Mouse (Mus musculus) intestine, embryonic 15.5 days (tissue): ENCODE results near the gene Ing2. TPM values are rescaled to one million over a fixed set of nuclear protein-coding genes. Genes with fewer than 3 reads are reported as not detected.

Source experiments
- ATAC-seq: fragments of 200-750 bp; cut with Nextera tagmentation; 2 replicates; pipeline ENCODE4 v1.8.0; 2017; ENCODE audit warnings: moderate TSS enrichment, moderate library complexity
- H3K27ac ChIP-seq: fragments of 300-500 bp; sonication (generic); 2 replicates; pipeline ENCODE4 v1.5.1; 2015; ENCODE audit warnings: mild to moderate bottlenecking, inconsistent platforms
- H3K27me3 ChIP-seq: fragments of 300-500 bp; sonication (generic); replicated peaks from 2 replicates; pipeline ENCODE4 v1.6.1; 2015; ENCODE audit warnings: inconsistent platforms
- H3K36me3 ChIP-seq: fragments of 300-500 bp; sonication (generic); 2 replicates; pipeline ENCODE4 v1.6.1; 2015; ENCODE audit warnings: inconsistent platforms
- H3K4me1 ChIP-seq: fragments of 300-500 bp; sonication (generic); replicated peaks from 2 replicates; pipeline ENCODE4 v1.6.1; 2015; ENCODE audit warnings: inconsistent platforms
- H3K4me2 ChIP-seq: fragments of 300-500 bp; sonication (generic); replicated peaks from 2 replicates; pipeline ENCODE4 v1.6.1; 2015; ENCODE audit warnings: mild to moderate bottlenecking, inconsistent platforms
- H3K4me3 ChIP-seq: fragments of 300-500 bp; sonication (generic); replicated peaks from 2 replicates; pipeline ENCODE4 v1.5.1; 2015; ENCODE audit warnings: inconsistent platforms
- H3K9ac ChIP-seq: fragments of 300-500 bp; sonication (generic); 2 replicates; pipeline ENCODE4 v1.6.1; 2015; ENCODE audit warnings: inconsistent platforms
- H3K9me3 ChIP-seq: fragments of 300-500 bp; sonication (generic); 2 replicates; pipeline ENCODE4 v1.6.1; 2016; ENCODE audit warnings: inconsistent platforms
- WGBS: fragments of 180-500 bp; shearing (Covaris S2); methylation state at CpG from one replicate; pipeline ENCODE4 v1.1.7; 2015; 5-methylcytosine and 5-hydroxymethylcytosine counted together
- polyA plus RNA-seq: library from polyadenylated mRNA; unstranded; fragments of >200 nt; fragmentation: Nextera tagmentation; extraction: Ambion mirVana; gene quantifications from 2 replicates; pipeline ENCODE4 v1.2.1, GENCODE M21; 2015

The Ing2 gene
- polyA plus RNA-seq: 12.1 and 15.8 TPM in 2 replicates

GRCm38 (mm10) chr8:47674777-47675710 is at the start of gene Ing2:
Ing2 (minus strand) TSS chr8:47675556.
- ATAC-seq: peak; percentile 94
- Histone ChIP-seq H3K4me2 (peak within 1 kb of the TSS; percentile 78), H3K4me1 (peaks cover 2% of the 10 kb centered on the region; the same call in 1 of the 2 replicates), H3K4me3 (peak within 1 kb of the TSS; percentile 71), H3K9ac (peak within 1 kb of the TSS; percentile 94), H3K27ac (peak within 1 kb of the TSS; percentile 99), H3K9me3 (no peaks in the 10 kb centered on the region), H3K27me3 (no peaks in the 10 kb centered on the region), H3K36me3 (no peaks in the 10 kb centered on the region)
- 0% methylated on average over 92 of the region's 106 CpGs for WGBS

GRCm38 (mm10) chr8:47721609-47722008 is 46.3 kb upstream of the Ing2 start:
- no peak overlapping the region for H3K4me2 ChIP-seq
- no peak for ATAC-seq
- H3K9ac ChIP-seq: no peak overlapping the region
- WGBS: 47% methylated on average over 4 of the region's 4 CpGs
- H3K9me3 ChIP-seq: no peaks in the 10 kb centered on the region
- no peaks in the 10 kb centered on the region for H3K27me3 ChIP-seq
- H3K36me3 ChIP-seq: no peaks in the 10 kb centered on the region
- H3K4me3 ChIP-seq: no peak overlapping the region
- no peak overlapping the region for H3K27ac ChIP-seq
- no peaks in the 10 kb centered on the region for H3K4me1 ChIP-seq

DNA sequence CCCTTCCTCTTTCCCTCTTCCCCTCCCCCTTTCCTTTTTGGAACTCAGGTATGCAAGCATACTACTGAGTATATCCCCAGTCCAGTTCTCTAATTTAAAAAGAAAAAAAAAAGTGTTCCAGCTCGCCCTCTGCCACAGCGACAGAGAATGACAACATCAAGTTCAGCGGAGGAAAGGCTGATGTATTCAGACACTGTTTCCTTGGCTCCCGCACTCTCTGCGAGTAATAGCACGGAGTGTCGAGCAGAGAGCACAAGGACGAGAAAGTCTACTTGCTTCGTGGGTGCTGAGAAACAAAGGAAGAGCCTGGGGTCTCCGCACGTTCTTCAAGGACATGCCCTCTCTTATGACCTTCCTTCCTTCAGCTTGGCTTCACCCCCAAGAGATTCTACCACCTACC is 43.3 kb upstream of the Ing2 start:
- ATAC-seq: no peak
- Histone ChIP-seq H3K27ac (no peak overlapping the region), H3K4me3 (no peak overlapping the region), H3K9me3 (no peaks in the 10 kb centered on the region), H3K4me2 (no peak overlapping the region), H3K36me3 (no peaks in the 10 kb centered on the region), H3K9ac (no peak overlapping the region), H3K4me1 (no peaks in the 10 kb centered on the region; the same call in 1 of the 2 replicates), H3K27me3 (no peaks in the 10 kb centered on the region)
- WGBS: 25% methylated on average over 11 of the region's 11 CpGs

DNA sequence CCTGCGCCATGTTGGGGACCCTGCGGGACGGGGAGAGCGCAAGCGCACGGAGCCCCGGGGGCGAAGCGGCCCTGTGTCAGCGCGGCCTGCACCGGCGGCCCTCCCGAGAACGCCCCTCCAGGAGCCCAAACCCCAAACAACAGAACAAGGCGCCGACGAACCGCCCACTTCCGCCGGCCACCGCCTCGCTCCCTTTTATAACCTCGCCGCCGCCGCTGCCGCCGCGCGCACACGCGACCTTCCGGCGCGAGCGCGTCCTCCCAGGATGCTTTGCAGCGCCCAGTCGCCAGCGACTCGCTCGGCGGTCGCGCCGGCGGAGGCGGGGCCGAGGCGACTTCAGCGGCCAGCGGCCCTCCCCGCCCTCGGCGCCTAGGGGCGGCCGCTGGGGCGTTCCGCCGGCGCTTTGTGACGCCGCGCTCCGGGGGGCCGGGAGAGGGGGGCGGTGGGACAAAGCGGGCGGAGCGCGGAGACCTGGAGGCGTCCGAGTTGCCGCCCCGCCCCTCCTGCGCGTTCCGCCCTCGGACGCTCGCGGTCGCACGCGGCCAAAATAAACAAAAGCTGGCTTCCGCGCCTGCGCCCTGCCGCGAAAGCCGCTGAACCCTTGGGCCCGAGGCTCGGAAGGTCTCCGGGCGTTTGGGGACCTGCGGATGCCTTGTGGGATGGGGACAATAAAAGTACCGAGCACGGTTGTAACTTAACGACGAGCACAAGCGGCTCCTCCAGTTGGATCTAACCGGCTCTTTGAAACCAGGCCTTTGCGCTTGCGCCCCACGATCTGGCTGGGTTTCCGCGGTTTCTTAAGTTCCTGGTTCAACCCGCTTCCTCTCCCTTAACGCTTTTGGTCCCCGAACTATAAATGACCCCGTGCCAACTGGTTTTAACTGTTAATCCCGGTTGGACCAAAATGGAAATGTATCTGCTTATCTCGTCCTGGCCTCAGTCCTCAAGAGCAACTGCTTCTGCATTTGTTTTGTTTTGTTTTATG is 38.7 kb upstream of the Ing2 start, which contains the start of gene Cdkn2aip:
Cdkn2aip (minus strand) TSS at position 172 of the 985 bp plus-strand sequence.
- under 1% methylated on average over 106 of the region's 114 CpGs for WGBS
- Histone ChIP-seq H3K36me3 (peaks cover 7% of the 10 kb centered on the region; the same call in 1 of the 2 replicates), H3K27me3 (no peaks in the 10 kb centered on the region), H3K4me3 (peak within 1 kb of the TSS; percentile 95), H3K4me1 (no peaks in the 10 kb centered on the region; the same call in 1 of the 2 replicates), H3K4me2 (peak within 1 kb of the TSS; percentile 74), H3K27ac (peak within 1 kb of the TSS; percentile 95), H3K9ac (peak within 1 kb of the TSS; percentile 88), H3K9me3 (no peaks in the 10 kb centered on the region)
- ATAC-seq: peak; percentile 97

GRCm38 (mm10) chr8:47713171-47713663 is 37.9 kb upstream of the Ing2 start:
- Histone ChIP-seq H3K4me1 (no peaks in the 10 kb centered on the region; the same call in 1 of the 2 replicates), H3K9me3 (no peaks in the 10 kb centered on the region), H3K27me3 (no peaks in the 10 kb centered on the region), H3K36me3 (peaks cover 7% of the 10 kb centered on the region; the same call in 1 of the 2 replicates), H3K27ac (peak overlapping the region; percentile 95), H3K4me3 (peak overlapping the region; percentile 95), H3K9ac (peak overlapping the region; percentile 88), H3K4me2 (peak overlapping the region; percentile 74)
- ATAC-seq: peak; percentile 50
- under 1% methylated on average over 44 of the region's 44 CpGs for WGBS

- H3K9ac ChIP-seq: no peak overlapping the region
- no peak overlapping the region for H3K4me2 ChIP-seq
- H3K27me3 ChIP-seq: no peaks in the 10 kb centered on the region
- H3K4me3 ChIP-seq: no peak overlapping the region
- 0 out of 2 replicates have a peak, but pooled peaks cover 7% of the 10 kb centered on the region for H3K4me1 ChIP-seq
- WGBS: 73% methylated on average over 5 of the region's 5 CpGs
- no peaks in the 10 kb centered on the region for H3K9me3 ChIP-seq
- peaks cover 10% of the 10 kb centered on the region; the same call in 1 of the 2 replicates for H3K36me3 ChIP-seq
- 0 out of 2 replicates have a peak overlapping the region, but pooled peaks have one; percentile 27 for H3K27ac ChIP-seq
- ATAC-seq: peak; percentile 66
Measured at GRCm38 (mm10) chr8:47708106-47708505, 32.8 kb upstream of the Ing2 start.

- ATAC-seq: peak; percentile 92
- Histone ChIP-seq H3K27ac (peak overlapping the region; percentile 29), H3K4me2 (0 out of 2 replicates have a peak overlapping the region, but pooled peaks have one; percentile 17), H3K4me1 (0 out of 2 replicates have a peak, but pooled peaks cover 7% of the 10 kb centered on the region), H3K9ac (no peak overlapping the region), H3K9me3 (no peaks in the 10 kb centered on the region), H3K36me3 (peaks cover 10% of the 10 kb centered on the region; the same call in 1 of the 2 replicates), H3K4me3 (no peak overlapping the region), H3K27me3 (no peaks in the 10 kb centered on the region)
- WGBS: 71% methylated on average over 8 of the region's 8 CpGs
Measured at GRCm38 (mm10) chr8:47706746-47707145, 31.4 kb upstream of the Ing2 start.

DNA sequence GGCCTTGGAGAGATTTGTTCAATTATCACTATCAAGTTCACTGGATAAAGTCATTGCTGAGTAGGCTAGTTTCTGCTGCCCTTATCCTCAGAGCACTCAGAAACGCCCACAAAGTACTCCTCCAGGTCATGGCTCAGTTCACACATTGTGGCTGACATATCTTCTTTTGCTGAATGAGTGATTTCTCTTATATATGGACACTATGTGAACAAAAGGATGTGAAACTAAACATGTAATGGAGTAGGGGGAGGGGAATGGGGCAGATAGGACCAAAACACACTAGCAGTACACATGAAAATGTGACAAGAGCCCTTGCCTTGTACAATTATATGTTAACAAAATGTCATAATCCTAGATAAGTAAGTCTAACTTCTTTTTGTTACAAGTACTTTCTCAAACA is 27.0 kb upstream of the Ing2 start:
- Histone ChIP-seq H3K9me3 (no peaks in the 10 kb centered on the region), H3K27me3 (no peaks in the 10 kb centered on the region), H3K27ac (no peak overlapping the region), H3K4me3 (no peak overlapping the region), H3K36me3 (0 out of 2 replicates have a peak, but pooled peaks cover 4% of the 10 kb centered on the region), H3K4me2 (no peak overlapping the region), H3K9ac (no peak overlapping the region), H3K4me1 (0 out of 2 replicates have a peak, but pooled peaks cover 3% of the 10 kb centered on the region)
- WGBS: 59% methylated on average over 1 of the region's 1 CpGs
- ATAC-seq: no peak

DNA sequence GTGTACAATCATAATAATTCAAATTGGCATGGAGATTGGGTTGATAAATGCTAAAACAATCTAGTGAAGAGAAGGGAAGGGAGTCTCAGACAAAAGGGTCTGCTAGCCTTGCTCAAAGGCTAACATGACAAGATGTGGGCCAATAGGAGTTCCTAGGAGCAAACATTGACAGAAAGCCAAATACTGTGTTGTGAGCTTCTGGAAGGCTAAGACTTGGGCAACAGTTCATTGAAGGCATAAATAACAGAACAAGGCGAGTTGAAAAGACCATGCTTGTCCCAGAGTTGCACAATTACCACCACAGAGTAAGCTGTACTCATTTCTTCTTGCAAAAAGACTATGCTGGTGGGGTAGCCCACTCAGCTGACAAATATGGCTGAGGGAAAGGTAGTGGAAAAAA is 22.3 kb upstream of the Ing2 start:
- no peaks in the 10 kb centered on the region for H3K9me3 ChIP-seq
- H3K36me3 ChIP-seq: no peaks in the 10 kb centered on the region
- 71% methylated on average over 1 of the region's 1 CpGs for WGBS
- no peak overlapping the region for H3K4me3 ChIP-seq
- H3K9ac ChIP-seq: no peak overlapping the region
- no peaks in the 10 kb centered on the region for H3K27me3 ChIP-seq
- H3K27ac ChIP-seq: no peak overlapping the region
- no peaks in the 10 kb centered on the region for H3K4me1 ChIP-seq
- no peak for ATAC-seq
- H3K4me2 ChIP-seq: no peak overlapping the region

GRCm38 (mm10) chr8:47695431-47696105 is 20.2 kb upstream of the Ing2 start:
- Histone ChIP-seq H3K36me3 (no peaks in the 10 kb centered on the region), H3K9me3 (no peaks in the 10 kb centered on the region), H3K9ac (no peak overlapping the region), H3K4me2 (no peak overlapping the region), H3K27me3 (no peaks in the 10 kb centered on the region), H3K4me1 (no peaks in the 10 kb centered on the region), H3K4me3 (no peak overlapping the region), H3K27ac (no peak overlapping the region)
- 81% methylated on average over 5 of the region's 5 CpGs for WGBS
- no peak for ATAC-seq

DNA sequence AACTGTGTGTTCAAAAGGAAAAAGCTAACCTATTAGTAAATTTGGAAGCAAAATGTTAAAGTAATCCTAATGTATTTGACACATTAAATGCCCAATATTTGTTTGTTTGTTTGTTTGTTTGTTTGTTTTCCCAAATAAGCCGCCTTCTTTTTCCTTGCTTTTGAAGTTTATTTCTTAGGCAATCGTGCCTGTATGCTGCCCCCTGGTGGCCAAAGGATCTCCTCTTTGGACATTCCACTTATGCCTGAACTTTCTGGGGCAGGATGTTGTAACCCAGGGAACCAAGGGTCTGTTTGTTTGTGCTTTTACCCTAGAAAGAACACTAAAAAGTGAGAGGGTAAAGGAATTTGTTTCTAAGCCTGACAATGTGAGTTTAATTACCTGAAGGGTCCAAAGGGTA is 17.8 kb upstream of the Ing2 start:
- 14% methylated on average over 2 of the region's 2 CpGs for WGBS
- Histone ChIP-seq H3K27me3 (no peaks in the 10 kb centered on the region), H3K4me1 (no peaks in the 10 kb centered on the region), H3K9me3 (no peaks in the 10 kb centered on the region), H3K36me3 (no peaks in the 10 kb centered on the region), H3K9ac (no peak overlapping the region), H3K4me2 (no peak overlapping the region), H3K4me3 (no peak overlapping the region), H3K27ac (no peak overlapping the region)
- peak; percentile 49; the same call in 1 of the 2 replicates for ATAC-seq
